Mouse (Mus musculus) E14TG2a.4 (cell line): Measurements from ENCODE around the gene Dcxr.

Experiments used
- CTCF ChIP-seq: conservative IDR thresholded peaks from 2 replicates; pipeline ENCODE4 v1.5.1; 2014; ENCODE audit warnings: low read length
- NANOG ChIP-seq: IDR thresholded peaks from 2 replicates; pipeline ENCODE4 v1.6.1; 2014; ENCODE audit warnings: borderline replicate concordance, low read length, mixed read lengths
- POU5F1 ChIP-seq: IDR thresholded peaks from 2 replicates; pipeline ENCODE4 v1.6.1; 2014; ENCODE audit warnings: low read length, borderline replicate concordance

DNA sequence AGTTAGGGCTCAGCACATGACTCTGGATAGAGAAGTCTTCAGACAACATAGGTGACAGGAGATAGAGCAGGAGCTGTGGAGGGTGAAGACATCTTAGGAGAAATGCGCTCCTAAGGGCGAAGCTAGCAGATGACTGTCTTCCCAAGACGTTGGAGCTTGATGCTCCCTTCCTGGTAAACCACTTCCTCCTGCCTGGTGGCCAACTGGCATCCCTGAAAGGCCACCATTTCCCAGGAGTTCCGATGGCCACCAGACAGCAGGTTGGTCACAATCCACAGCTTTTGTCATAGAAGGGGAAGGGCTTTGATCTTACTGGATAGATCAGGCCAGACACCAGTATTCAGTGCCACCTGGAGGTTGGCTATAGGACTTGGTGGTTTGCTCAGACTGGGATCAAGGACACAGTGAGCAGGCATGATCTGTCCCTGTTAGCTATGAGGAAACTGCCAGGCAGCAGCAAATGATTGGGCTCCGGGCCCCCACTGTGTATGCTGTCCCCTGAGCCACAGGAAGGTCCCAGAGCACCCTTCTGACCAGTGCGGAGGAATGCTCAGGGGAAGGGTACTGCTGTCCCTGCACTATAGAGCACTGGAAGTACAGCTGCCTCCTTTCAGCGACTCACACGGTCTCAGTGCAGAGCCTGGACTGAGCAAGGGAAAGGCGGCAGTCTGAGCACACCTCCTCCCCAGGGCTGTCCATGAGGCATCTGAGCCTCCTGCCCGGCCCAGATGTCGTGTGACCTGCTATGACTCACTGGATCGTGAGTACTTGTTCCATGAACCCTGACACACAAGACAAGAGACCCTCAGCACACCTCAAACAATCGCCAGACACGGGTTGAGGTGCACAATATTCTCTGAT is 35.0 kb upstream of the Dcxr start:
- no peak for TF ChIP-seq CTCF
- TF ChIP-seq POU5F1 = no peak
- no peak for TF ChIP-seq NANOG
